Mouse (Mus musculus) cerebellum, postnatal 36 days (tissue): ENCODE measurements around the gene S100a9.

Experiments
- DNase-seq, 2 experiments: peaks; one replicate each; pipeline ENCODE4 v3.0.0; 2021 to 2022; ENCODE audit warnings: mixed read lengths in 2 of 2

The S100a9 gene

DNA sequence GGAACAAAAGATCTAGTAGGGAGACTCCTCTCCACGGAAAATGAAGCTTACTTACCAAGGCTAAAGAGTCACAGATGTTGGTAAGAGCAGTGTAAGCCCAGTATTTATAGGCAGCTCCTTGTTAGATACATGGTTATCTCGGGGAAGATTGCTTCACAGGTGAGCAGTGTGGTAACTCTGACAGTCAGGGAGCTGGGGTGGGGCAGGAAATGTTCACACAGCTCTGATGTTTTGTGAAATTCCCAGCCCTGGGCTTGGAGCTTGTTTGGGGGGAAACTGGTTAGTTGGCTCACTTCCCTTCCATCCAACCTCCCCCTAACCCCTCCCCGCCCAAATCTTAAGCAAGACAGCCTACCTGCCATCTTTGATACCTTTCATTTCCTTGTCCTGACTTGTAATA is at the start of gene S100a9:
TSS of gene S100a9 (minus strand) at position 109 of the 400 bp plus-strand sequence.
- no peak for DNase-seq

DNA sequence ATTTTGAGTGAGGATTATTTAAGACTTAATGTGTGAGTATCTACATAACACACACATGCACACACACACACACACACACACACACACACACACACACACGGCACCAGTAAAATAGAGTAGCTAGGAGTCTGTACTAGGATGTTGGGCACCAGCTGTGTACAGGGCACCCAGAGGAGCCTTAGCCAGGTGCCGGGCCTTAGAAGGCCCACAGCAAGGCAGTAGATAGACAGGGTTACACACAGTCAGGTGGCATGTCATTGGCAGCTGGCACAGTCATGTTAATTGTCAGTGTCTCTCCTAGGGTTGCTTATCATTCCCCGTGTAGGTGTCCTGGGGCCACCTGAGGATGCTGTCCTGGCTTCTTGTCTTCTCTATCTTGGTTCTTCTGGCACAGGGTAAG is 31.1 kb upstream of the S100a9 start, which contains the start of gene Pglyrp4:
TSS of gene Pglyrp4 (plus strand) at position 301 of the 400 bp plus-strand sequence.
- DNase-seq: no peak

DNA sequence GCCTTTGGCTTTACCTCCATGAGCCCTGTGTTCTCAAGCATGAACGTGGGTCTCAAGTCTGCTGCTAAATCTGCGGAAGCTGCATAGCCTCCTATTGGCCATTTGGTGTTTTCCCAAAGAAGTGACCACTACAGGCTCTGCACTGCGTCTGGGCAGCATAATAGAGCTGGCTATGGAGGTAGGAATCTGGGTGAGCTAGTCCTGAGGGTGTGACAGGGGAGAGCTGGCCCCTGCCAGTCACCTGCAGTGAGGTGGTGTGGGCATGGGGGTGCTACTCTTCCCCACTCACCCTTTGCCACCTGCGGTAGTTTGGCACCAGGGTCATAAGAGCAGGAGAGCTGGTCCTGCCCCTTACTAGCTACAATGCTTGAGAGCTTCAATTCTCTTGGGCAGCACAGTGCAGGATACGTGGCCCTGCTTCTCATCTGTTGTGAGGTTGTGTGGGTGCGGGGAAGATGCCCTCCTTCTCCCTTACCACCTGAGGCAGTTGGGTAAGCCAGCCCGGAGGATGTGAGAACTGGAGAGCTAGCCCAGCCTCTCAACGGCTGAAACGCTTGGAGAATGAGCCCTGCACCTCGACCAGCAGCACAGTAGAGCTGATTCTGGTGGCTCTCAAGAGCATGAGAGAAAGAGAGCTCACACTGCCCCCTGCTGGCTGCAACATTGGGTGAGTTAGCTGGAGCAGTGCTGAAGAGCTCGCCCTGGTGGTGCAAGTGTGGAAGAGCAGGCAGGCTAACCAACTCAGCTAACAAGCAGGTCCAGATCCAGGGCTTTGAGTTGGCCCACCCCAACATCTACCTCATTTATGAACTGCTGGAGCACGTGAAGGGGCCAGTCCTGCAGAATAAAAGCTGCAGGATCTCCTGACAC is 14.3 kb upstream of the S100a9 start:
- peak; percentile 63 to 69 for DNase-seq

DNA sequence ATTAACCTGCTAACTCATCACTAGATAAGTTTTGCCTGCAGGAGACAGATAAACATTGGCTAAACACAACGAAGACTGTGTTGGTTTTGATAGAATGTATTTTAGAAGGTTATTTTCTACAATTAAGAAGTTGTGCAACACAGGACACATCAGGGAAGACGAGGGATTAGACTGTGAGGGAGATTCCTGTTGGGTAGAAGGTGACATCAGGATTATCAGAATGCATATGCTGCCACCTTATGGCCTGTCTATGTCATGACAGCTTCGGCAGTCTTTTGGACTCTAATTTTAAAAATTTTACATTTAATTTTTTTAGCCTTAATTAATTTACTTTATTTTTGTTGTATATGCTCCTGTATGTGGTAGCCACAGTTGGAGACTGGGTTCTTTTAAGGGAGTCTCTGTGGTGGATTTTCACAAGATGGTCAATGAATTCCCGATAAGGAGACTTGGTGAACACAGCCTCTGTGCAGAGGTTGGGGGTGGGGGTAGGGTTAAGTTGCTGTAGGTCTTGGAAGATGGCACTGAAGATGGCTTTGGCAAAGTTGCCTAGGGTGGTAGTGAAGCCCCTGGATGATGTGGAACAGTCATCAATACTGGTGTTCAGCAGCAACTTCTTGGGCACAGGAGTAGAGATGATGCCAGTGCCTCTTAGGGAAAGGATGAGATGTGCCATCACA is 13.1 kb upstream of the S100a9 start:
- peak in 1 of 2 experiments; percentile 9 for DNase-seq

DNA sequence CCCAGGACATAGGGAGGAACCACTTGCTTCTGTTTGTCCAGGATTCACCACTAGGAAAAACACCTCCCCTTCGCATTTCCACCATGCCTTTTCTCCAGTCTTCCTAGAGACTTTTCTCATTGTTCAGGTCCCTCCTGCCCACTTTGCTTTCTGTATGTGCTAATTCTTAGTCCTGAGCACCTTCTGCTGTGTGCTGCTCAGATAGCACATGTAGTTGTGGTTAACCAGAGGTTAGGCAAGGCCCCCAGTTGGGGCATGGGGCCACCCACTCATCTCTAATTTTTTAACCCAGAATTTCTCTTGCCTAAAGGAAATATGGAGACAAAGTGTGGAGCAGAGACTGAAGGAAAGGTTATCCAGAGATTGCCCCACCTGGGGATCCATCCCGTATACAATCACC is 6.7 kb upstream of the S100a9 start:
- no peak for DNase-seq

DNA sequence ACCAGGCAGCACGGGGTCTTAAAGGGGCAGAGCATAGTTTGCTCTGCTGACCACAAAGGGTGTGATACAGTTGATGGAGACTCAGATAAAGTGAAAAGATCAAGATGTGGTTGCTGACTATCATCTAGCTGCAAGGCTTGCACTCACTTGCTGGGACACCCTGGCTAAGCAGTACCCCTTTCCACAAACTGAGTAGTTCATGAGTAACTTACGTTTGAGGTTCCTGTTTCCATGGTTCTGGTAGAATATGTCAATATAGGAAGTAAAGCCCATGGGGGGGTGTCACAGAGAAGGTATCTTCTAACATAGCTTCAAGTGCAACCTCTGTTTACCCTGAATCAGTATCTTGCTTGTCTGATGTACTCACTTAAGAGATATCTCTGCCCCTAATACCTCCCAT is 2.0 kb downstream of the S100a9 start:
- DNase-seq: no peak

DNA sequence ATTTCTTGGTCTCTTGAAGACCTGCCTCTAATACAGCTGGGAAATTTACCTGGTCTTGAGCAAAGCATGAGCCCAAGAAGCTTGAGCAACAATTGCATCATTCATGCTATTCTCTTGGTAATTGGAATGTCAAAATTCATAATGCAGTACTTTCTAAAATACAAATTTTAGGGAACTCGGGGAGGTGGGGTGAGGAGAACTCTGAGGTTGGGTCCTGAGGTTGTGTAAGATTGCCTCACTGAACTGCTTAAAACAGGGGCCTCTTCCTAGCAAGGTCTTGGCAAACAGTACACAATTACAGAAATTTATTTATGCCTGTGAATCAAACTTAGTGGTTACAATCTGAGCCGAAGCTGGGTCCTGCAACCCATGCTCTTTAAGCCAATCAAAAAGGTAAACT is 8.7 kb downstream of the S100a9 start:
- DNase-seq: no peak

DNA sequence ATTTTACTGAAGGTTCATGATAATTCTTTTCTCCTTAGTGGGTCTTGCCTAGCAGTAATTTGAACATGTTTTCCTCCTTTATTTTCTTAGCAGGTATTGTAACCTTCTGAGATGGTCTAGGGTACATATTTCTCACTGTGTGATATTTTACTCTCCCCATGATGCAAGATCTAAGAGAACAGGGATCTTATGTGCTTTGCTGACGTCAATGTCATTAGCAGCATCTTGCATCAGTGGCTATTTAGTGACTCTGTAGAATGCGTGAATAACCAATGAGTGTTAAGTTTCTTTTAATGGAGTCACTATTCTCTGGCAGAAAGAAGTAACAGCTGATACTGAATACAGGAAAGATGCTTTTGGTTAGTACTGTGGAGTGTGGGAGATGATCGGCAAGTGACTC is 11.6 kb downstream of the S100a9 start:
- no peak for DNase-seq

DNA sequence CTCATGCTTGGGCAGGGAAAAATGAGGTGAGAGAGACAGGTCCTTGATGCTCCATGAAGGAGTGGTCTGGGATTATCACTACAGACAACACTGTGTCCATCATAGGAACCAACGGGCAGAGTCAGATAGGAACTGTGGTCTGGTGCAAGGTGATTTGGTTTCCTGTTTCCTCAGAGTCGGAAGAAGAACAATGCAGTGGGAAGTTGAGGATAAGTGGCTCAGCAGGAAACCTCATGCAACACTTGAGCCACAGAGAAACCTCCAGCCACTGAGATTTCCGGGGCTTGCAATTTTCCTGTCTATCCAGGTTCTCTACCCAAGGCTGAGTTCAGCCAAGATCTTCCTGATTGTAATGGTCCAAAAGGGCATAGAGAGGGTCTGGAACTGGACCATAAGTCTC is 16.9 kb downstream of the S100a9 start:
- DNase-seq: no peak

DNA sequence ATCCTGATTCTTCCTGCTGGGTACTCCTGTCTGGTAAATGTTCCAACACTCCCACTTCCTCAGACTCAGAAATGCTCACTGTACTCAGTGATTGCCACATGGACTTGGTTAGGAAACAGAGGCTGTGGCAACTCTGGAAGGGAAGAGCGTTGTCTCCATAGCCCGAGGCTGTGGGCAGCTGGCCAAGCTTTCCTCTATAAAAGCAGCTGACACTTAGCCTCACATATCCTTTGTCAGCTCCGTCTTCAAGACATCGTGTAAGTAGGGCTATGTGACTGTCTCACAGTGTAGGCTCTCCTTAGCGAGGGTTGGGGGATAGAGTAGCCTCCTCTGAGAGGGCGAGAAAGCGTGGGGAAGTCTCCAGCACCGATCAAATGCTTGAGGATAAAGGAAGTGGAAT is 26.7 kb downstream of the S100a9 start, which contains the start of gene S100a8:
TSS of gene S100a8 (plus strand) at position 133 of the 400 bp plus-strand sequence.
- no peak for DNase-seq

DNA sequence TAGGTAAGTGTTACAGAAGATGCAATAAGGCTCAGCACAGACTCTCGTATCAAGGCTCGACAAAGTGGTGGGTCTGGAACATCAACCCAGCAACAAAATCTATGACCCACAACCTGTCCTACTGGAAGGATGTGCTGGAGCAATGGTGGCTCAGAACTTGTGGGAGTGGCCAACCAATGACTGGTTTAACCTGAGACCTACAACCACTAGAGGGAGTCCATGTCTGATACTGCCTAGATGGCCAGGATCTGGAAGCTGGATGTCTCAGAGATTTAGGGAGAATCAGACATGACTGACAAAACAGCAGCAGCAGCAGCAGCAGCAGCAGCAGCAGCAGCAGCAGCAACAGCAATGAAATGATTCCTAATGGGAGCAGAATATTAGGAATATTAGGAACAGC is 31.3 kb downstream of the S100a9 start:
- no peak for DNase-seq

DNA sequence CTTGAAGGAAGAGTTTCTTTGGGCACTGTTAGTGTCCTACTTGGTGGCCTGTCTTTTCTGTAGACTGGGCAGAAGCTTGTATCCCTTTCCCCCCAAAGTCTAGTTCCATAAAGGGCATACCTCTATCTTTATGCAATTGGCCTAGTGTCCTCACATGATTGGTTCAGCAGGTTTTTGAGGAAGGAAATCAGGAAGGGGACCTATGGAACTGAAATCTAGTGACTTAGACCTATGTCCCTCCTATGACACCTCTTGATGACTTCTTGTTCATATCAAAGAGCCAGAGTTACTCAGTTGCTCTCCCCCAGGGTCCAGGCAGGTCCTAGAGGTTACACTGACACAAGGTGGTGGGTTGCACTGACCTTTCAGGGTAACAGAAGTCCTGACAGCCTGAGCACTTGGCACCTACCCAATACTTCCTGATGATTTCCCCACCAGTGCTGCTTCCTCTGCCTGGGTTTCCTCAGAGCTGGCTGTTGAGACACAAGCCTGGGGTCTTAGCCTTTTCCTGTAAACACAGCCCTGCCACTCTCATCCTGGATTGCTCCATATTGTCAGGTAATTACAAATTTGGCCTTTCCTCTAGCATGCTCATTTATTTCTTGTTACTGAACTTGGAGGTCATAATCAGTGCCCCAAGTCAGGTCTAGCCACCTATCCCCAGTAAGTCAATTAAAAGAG is 36.0 kb downstream of the S100a9 start:
- no peak for DNase-seq

DNA sequence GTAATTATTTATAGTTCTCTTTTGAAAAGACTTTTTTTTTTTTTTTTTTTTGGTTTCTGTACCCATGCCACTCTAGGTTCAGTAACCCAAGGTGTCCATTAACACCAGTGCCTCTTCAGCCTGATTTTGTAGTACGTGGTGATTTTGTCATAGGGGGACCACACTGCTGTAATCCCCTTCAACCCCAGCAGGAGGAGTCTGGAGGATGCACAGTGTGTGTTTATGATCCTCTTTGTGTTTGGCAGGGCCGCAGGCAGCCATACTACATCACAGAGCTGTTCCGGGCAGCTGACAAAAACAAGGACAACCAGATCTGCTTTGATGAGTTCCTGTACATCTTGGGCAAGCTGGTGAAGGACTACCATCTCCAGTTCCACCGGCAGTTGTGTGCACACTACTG is 38.1 kb downstream of the S100a9 start:
- DNase-seq: no peak

DNA sequence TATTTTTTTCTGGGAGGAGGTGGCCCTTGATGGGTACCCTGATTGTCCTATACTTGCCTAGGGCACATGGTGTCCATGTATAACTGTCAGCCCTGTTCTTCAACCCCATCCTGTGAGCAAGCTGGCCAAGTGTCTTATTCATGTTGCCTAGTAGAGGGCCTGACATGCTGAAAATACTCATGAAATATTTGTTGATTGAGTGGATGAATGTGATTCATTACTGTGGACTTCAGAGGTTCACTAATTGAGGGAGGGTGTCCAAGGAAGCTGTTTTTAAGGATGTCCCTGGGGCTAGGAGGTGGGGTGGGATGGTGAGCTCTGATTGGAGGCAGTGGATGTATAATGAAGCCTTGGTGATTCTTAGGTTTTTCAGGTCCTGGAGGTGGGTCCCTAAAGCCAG is 41.8 kb downstream of the S100a9 start, which contains the start of gene S100a7a:
TSS of gene S100a7a (plus strand) at position 301 of the 400 bp plus-strand sequence.
- no peak for DNase-seq

DNA sequence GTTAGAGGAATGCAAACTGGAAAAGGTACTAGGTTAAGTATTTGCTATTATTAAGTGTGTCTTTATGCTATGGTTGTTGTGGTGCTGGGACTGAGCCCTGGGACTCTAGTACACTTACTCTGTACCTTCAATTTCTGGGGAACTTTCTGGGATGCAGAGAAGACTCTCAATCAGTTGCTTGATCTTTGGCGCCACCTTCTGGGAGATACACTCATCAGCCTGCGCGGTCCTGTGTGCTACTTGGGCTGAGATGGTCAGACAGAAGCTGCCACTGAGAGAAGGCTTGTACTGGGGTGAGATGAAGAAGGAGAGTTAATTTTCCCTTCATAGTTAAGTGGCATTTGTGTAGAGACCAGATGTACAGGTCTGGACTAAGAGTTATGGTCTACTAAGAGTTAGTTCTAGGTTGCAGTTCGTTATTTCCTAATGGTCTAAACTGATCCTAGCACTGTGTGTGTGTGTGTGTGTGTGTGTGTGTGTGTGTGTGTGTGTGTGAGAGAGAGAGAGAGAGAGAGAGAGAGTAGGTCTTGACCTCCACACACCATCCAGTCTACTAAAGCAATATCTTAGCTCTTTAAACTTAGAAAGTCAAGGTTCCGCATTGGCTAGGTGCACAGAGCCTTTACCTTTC is 42.5 kb downstream of the S100a9 start:
- peak; percentile 62 to 76 for DNase-seq

DNA sequence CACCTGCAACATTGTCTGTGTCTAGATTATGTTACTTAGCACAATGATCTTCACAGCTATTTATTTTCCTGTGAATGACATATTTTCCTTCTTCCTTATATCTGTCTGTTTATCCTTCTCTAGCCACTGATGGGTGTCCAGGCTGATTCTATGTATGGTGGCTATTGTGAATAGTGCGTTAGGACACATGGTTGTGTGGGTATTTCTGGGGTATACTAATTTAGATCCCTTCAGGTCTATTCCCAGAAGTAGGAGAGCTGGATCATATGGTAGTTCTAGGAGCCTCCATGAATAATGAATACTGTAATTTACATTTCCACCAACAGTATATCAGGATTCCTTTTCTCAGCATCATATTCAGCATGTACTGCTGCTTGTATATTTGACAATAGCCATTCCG is 45.7 kb downstream of the S100a9 start:
- no peak for DNase-seq

DNA sequence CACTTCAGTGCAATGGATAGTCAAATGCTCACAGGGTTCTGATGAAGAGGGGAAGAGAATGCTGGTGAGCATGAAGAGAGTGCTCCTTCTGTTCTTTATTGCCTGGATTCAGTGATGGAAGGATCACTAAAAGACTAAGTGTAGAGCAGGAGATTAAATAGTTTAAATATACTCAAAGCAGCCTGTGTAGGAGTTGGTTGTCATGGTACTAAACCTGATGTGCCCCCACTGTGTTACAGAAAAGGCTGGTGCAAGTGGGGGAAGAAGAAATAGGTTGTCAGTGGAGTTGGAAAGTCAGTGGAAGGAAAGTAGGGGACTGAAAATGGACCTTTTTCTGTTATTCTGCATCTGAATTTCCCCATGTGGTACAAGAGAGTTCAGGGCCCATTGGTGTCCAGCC is 46.5 kb downstream of the S100a9 start:
- DNase-seq: no peak

DNA sequence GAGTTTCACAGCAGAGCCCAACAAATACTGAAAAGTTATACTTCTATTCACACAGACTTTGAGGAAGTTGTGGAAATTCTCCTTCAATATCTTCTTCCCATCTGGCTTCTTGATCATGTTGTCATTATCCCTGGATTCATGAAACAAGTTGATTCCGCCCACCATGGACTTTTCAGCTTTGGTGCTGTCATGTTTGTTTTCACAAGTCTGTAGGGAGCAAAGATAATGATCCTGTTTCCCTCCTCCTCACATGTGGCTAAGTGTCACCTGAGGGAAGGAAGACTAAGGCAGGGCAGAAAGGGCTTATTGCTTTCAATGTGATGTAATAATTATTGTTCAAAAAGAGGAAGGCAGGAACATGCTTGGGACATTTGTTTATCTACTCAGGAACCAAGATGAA is 48.2 kb downstream of the S100a9 start:
- DNase-seq: no peak

DNA sequence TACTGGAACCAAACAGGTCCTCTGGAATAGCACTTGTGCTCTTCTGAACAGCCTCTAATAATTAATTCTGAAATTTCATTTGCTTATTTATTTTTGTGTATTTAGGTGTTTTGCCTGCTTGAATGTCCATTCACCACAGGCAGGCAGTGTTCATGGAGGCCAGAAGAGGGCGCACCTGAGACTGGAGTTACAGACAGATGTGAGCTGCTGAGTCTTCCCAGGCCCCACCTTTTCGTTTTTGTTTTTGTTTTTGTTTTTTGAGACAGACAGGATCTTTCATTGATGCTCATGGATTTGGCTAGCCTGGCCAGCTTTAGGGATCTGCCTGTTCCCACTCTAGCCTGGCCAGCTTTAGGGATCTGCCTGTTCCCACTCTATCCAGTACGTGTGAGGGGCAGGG is 51.3 kb downstream of the S100a9 start:
- peak in 1 of 2 experiments; percentile 15 for DNase-seq
